Mouse (Mus musculus) heart, embryonic 11.5 days (tissue): Measurements from ENCODE around the gene Dspp. TPM values are rescaled to one million over a fixed set of nuclear protein-coding genes. Genes with fewer than 3 reads are reported as not detected.

Source experiments
- ATAC-seq: fragments of 200-750 bp; cut with Nextera tagmentation; replicated peaks from 2 replicates; pipeline ENCODE4 v1.8.0; 2017; ENCODE audit warnings: moderate library complexity; ENCODE audit not compliant: insufficient number of reproducible peaks, low FRiP score, low TSS enrichment
- H3K27ac ChIP-seq: fragments of 300-500 bp; sonication (generic); 2 replicates; pipeline ENCODE4 v1.5.1; 2014; ENCODE audit warnings: mild to moderate bottlenecking, low read depth, low read length
- H3K27me3 ChIP-seq: fragments of 300-500 bp; sonication (generic); 2 replicates; pipeline ENCODE4 v1.6.1; 2014; ENCODE audit warnings: mild to moderate bottlenecking, low read length, mixed read lengths; ENCODE audit not compliant: control insufficient read depth, insufficient read depth
- H3K36me3 ChIP-seq: fragments of 300-500 bp; sonication (generic); 2 replicates; pipeline ENCODE4 v1.6.1; 2014; ENCODE audit warnings: mild to moderate bottlenecking, low read length, moderate library complexity, mixed read lengths; ENCODE audit not compliant: control insufficient read depth, insufficient read depth
- H3K4me1 ChIP-seq: fragments of 300-500 bp; sonication (generic); 2 replicates; pipeline ENCODE4 v1.6.1; 2014; ENCODE audit warnings: low read length; ENCODE audit not compliant: control insufficient read depth, insufficient read depth
- H3K4me2 ChIP-seq: fragments of 300-500 bp; sonication (generic); 2 replicates; pipeline ENCODE4 v1.6.1; 2014; ENCODE audit warnings: mild to moderate bottlenecking, moderate library complexity
- H3K4me3 ChIP-seq: fragments of 300-500 bp; sonication (generic); 2 replicates; pipeline ENCODE4 v1.5.1; 2014; ENCODE audit warnings: low read depth, low read length
- H3K9ac ChIP-seq: fragments of 300-500 bp; sonication (generic); 2 replicates; pipeline ENCODE4 v1.6.1; 2014; ENCODE audit warnings: mild to moderate bottlenecking, low read depth, low read length, moderate library complexity
- H3K9me3 ChIP-seq: fragments of 300-500 bp; sonication (generic); replicated peaks from 2 replicates; pipeline ENCODE4 v1.6.1; 2016; ENCODE audit warnings: low read length; ENCODE audit not compliant: control insufficient read depth
- WGBS: fragments of 180-500 bp; shearing (Covaris S2); extraction: QIAGEN DNeasy Blood & Tissue Kit; methylation state at CpG from one replicate; pipeline ENCODE4 v1.1.7; 2014; ENCODE audit not compliant: insufficient replicate concordance; 5-methylcytosine and 5-hydroxymethylcytosine counted together
- polyA plus RNA-seq: library from polyadenylated mRNA; unstranded; fragments of >200 nt; fragmentation: Nextera tagmentation; extraction: Ambion mirVana; gene quantifications from 2 replicates; pipeline ENCODE4 v1.2.1, GENCODE M21; 2014

Dspp gene
- polyA plus RNA-seq, 1 experiment from 2014 or later = not detected

- Histone ChIP-seq H3K27ac (no peak overlapping the region), H3K4me3 (no peak overlapping the region)
- no peak for ATAC-seq
Observed at GRCm38 (mm10) chr5:104163536-104163935, 7.0 kb upstream of the Dspp start.

GRCm38 (mm10) chr5:104173094-104173493, 2.6 kb downstream of the Dspp start:
- no peaks in the 10 kb centered on the region for H3K27me3 ChIP-seq
- no peak overlapping the region for H3K4me2 ChIP-seq
- H3K9ac ChIP-seq = no peak overlapping the region
- H3K4me3 ChIP-seq = no peak overlapping the region
- ATAC-seq = no peak
- WGBS = 73% methylated on average over 6 of the region's 6 CpGs
- H3K4me1 ChIP-seq = no peaks in the 10 kb centered on the region
- H3K9me3 ChIP-seq = peaks cover 5% of the 10 kb centered on the region; the same call in 1 of the 2 replicates
- H3K36me3 ChIP-seq = no peaks in the 10 kb centered on the region
- H3K27ac ChIP-seq = no peak overlapping the region

More at GRCm38 (mm10) chr5:104163536-104163935, 7.0 kb upstream of the Dspp start:
- no peak overlapping the region for H3K9ac ChIP-seq
- H3K4me2 ChIP-seq = no peak overlapping the region
- H3K9me3 ChIP-seq = no peaks in the 10 kb centered on the region
- no peaks in the 10 kb centered on the region for H3K4me1 ChIP-seq
- H3K27me3 ChIP-seq = no peaks in the 10 kb centered on the region
- H3K36me3 ChIP-seq = no peaks in the 10 kb centered on the region
- WGBS = 73% methylated on average over 4 of the region's 4 CpGs

DNA sequence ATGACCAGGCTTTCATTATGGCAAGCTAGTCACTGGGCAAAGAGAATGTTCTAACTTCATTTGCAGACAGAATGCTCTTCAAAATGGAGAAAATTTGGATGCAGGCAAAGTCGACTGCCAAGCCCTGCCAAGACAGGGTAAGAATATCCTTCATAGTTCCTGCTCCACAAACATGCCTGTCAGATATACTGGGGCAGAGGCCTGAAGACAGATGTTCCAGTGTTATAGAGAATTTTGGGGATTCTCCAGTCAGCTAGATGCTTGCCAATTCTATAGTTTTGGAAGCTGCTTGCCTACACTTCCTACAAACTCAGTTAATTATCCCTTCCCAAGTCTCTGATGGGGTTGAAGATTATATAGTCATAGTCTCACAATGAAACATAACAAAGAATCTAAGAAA, 13.2 kb downstream of the Dspp start:
- no peaks in the 10 kb centered on the region for H3K4me1 ChIP-seq
- no peak overlapping the region for H3K4me3 ChIP-seq
- H3K36me3 ChIP-seq = no peaks in the 10 kb centered on the region
- no peak overlapping the region for H3K4me2 ChIP-seq
- ATAC-seq = no peak
- H3K9ac ChIP-seq = no peak overlapping the region
- peaks cover 6% of the 10 kb centered on the region for H3K9me3 ChIP-seq
- 64% methylated on average over 1 of the region's 1 CpGs for WGBS
- H3K27me3 ChIP-seq = no peaks in the 10 kb centered on the region
- H3K27ac ChIP-seq = no peak overlapping the region

DNA sequence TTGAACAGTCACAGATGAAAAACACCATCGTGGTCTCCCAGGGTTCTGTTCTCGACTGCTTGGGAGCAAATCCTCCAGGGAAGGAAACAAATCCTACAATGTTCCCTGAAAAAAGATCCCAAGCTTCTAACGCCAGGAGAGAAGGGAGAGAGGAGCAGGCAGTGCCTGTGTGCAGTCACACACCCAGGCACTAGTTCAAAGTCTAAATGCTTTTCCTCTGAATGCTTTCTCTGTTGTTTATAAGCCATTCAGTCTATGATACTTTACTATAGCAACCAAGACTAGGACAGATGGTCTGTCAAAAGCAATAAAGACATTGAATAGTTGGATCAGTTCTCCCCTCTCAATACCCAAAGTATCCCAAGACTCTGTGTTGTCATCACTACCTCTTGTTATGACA, 16.8 kb downstream of the Dspp start:
- no peak for ATAC-seq
- WGBS = 66% methylated on average over 3 of the region's 3 CpGs
- H3K4me3 ChIP-seq = no peak overlapping the region
- no peaks in the 10 kb centered on the region for H3K4me1 ChIP-seq
- H3K27me3 ChIP-seq = no peaks in the 10 kb centered on the region
- no peak overlapping the region for H3K27ac ChIP-seq
- H3K36me3 ChIP-seq = no peaks in the 10 kb centered on the region
- H3K9ac ChIP-seq = no peak overlapping the region
- H3K4me2 ChIP-seq = no peak overlapping the region
- H3K9me3 ChIP-seq = 0 out of 2 replicates have a peak, but pooled peaks cover 2% of the 10 kb centered on the region

- no peak for ATAC-seq
Observed at GRCm38 (mm10) chr5:104195086-104195485, 24.6 kb downstream of the Dspp start.

DNA sequence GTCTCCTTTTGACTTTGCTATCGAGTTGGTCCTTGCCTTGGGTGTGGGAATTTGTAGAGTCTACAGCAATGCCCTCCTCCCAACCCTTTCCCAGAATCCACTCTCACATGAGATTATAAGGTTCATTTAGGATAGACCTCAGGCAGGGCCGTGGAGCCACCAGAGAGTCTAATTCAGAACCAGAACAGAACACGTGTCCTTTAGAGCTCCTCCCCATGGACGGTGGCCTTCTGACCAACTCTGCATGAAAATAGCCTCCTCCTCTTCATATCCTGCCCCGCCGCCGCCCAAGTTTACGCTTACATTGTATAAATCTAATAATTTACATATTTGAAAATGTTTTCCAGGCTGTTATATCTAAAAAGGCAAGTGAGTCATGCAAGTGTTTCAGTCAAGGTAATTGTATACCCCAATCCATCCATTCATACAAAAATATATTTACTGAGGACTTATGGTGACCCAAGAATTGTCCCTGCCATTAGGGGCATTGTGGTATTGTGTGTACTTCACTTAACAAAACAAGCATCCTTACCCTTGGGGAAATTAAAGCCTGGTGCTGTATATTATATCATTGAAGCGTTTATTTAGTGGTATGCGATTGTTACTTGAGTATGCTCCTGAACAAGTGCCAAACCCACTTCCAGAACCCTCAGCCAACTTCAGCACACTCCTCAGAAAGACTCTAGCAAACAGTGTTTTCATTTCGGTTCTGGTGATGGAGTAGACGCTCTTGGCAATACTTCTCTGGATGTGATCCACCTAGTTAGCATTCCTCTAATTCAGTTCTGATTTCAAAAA, 30.8 kb downstream of the Dspp start:
- no peak for ATAC-seq
- no peak overlapping the region for H3K9ac ChIP-seq
- no peaks in the 10 kb centered on the region for H3K27me3 ChIP-seq
- H3K27ac ChIP-seq = no peak overlapping the region
- H3K4me1 ChIP-seq = no peaks in the 10 kb centered on the region
- no peak overlapping the region for H3K4me3 ChIP-seq
- no peak overlapping the region for H3K4me2 ChIP-seq
- 85% methylated on average over 12 of the region's 12 CpGs for WGBS
- H3K9me3 ChIP-seq = no peaks in the 10 kb centered on the region
- H3K36me3 ChIP-seq = no peaks in the 10 kb centered on the region

More at GRCm38 (mm10) chr5:104195086-104195485, 24.6 kb downstream of the Dspp start:
- no peaks in the 10 kb centered on the region for H3K4me1 ChIP-seq
- 97% methylated on average over 1 of the region's 1 CpGs for WGBS
- H3K27ac ChIP-seq = no peak overlapping the region
- no peak overlapping the region for H3K9ac ChIP-seq
- no peaks in the 10 kb centered on the region for H3K27me3 ChIP-seq
- H3K36me3 ChIP-seq = no peaks in the 10 kb centered on the region
- no peak overlapping the region for H3K4me2 ChIP-seq
- H3K9me3 ChIP-seq = no peaks in the 10 kb centered on the region
- no peak overlapping the region for H3K4me3 ChIP-seq

- 66% methylated on average over 5 of the region's 5 CpGs for WGBS
- H3K4me1 ChIP-seq = no peaks in the 10 kb centered on the region
- H3K27ac ChIP-seq = no peak within 1 kb of the TSS
- no peak within 1 kb of the TSS for H3K4me2 ChIP-seq
- H3K4me3 ChIP-seq = no peak within 1 kb of the TSS
- H3K27me3 ChIP-seq = no peaks in the 10 kb centered on the region
- H3K36me3 ChIP-seq = no peaks in the 10 kb centered on the region
- no peak within 1 kb of the TSS for H3K9ac ChIP-seq
- ATAC-seq = no peak
- no peaks in the 10 kb centered on the region for H3K9me3 ChIP-seq
Observed at GRCm38 (mm10) chr5:104202351-104202750, 31.8 kb downstream of the Dspp start, which contains the start of gene Dmp1. Gene Dmp1, plus strand, starts transcription at chr5:104202613.

DNA sequence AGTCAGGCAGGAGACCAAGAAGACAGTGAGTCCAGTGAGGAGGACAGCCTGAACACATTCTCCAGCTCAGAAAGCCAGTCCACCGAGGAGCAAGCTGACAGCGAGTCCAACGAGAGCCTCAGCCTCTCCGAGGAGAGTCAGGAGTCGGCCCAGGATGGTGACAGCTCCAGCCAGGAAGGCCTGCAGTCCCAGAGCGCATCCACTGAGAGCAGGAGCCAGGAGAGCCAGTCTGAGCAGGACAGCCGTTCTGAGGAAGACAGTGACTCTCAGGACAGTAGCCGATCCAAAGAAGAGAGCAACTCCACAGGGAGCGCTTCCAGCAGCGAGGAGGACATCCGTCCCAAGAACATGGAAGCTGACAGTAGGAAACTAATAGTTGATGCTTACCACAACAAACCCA, 42.0 kb downstream of the Dspp start:
- no peak overlapping the region for H3K4me3 ChIP-seq
- WGBS = 71% methylated on average over 11 of the region's 11 CpGs
- no peaks in the 10 kb centered on the region for H3K36me3 ChIP-seq
- H3K4me1 ChIP-seq = no peaks in the 10 kb centered on the region
- no peaks in the 10 kb centered on the region for H3K9me3 ChIP-seq
- no peak overlapping the region for H3K9ac ChIP-seq
- H3K27ac ChIP-seq = no peak overlapping the region
- H3K4me2 ChIP-seq = no peak overlapping the region
- H3K27me3 ChIP-seq = no peaks in the 10 kb centered on the region
- ATAC-seq = no peak

- 33% methylated on average over 5 of the region's 5 CpGs for WGBS
- Histone ChIP-seq H3K27ac (no peak overlapping the region), H3K9ac (no peak overlapping the region), H3K4me3 (no peak overlapping the region), H3K4me1 (no peaks in the 10 kb centered on the region), H3K4me2 (no peak overlapping the region), H3K36me3 (no peaks in the 10 kb centered on the region), H3K27me3 (no peaks in the 10 kb centered on the region), H3K9me3 (no peaks in the 10 kb centered on the region)
- no peak; the same call in 1 of the 2 replicates for ATAC-seq
Observed at GRCm38 (mm10) chr5:104218926-104219325, 48.4 kb downstream of the Dspp start.
